Mouse (Mus musculus) heart, adult 2 months (tissue): ENCODE results near the gene Itga3. TPM values are rescaled to one million over a fixed set of nuclear protein-coding genes. Genes with fewer than 3 reads are reported as not detected.

Experiments
- DNase-seq, 2 experiments: peaks; one replicate each; pipeline ENCODE4 v3.0.0; 2021
- H3K27ac ChIP-seq: fragments of 200-600 bp; 2 replicates; pipeline ENCODE4 v1.8.1; 2022
- H3K27me3 ChIP-seq: fragments of 200-500 bp; 2 replicates; pipeline ENCODE4 v1.6.1; 2012; ENCODE audit warnings: mild to moderate bottlenecking, low read length, inconsistent platforms, mixed read lengths; ENCODE audit not compliant: control insufficient read depth, insufficient read depth
- H3K36me3 ChIP-seq: fragments of 200-500 bp; 2 replicates; pipeline ENCODE4 v1.6.1; 2012; ENCODE audit warnings: low read length, inconsistent platforms; ENCODE audit not compliant: control insufficient read depth, insufficient read depth
- H3K4me1 ChIP-seq: fragments of 200-500 bp; 2 replicates; pipeline ENCODE4 v1.6.1; 2011; ENCODE audit warnings: low read length; ENCODE audit not compliant: control insufficient read depth, insufficient read depth
- H3K4me3 ChIP-seq: fragments of 200-600 bp; 2 replicates; pipeline ENCODE4 v1.8.1; 2022
- H3K79me2 ChIP-seq: fragments of 200-500 bp; replicated peaks from 2 replicates; pipeline ENCODE4 v1.6.1; 2012; ENCODE audit warnings: mild to moderate bottlenecking, inconsistent platforms, low read length, moderate library complexity, mixed read lengths; ENCODE audit not compliant: control insufficient read depth, insufficient read depth
- H3K9ac ChIP-seq: fragments of 200-500 bp; 2 replicates; pipeline ENCODE4 v1.6.1; 2012; ENCODE audit warnings: low read depth, mild to moderate bottlenecking, control low read depth, inconsistent platforms, low read length, mixed read lengths
- CTCF ChIP-seq: fragments of 200-600 bp; IDR thresholded peaks from 2 replicates; pipeline ENCODE4 v1.8.1; 2022; ENCODE audit warnings: antibody characterized with exemption, mild to moderate bottlenecking, moderate library complexity
- EP300 ChIP-seq: fragments of 200-500 bp; IDR thresholded peaks from 2 replicates; pipeline ENCODE4 v1.6.1; 2011; ENCODE audit warnings: low read depth, low read length, control low read depth; ENCODE audit not compliant: insufficient read depth
- POLR2A ChIP-seq: fragments of 200-500 bp; IDR thresholded peaks from 2 replicates; pipeline ENCODE4 v1.6.1; 2011; ENCODE audit warnings: mild to moderate bottlenecking, low read depth, low read length, control low read depth; ENCODE audit not compliant: insufficient read depth
- WGBS: fragments of 180-500 bp; shearing (Covaris S2); methylation state at CpG from one replicate; pipeline ENCODE4 v1.1.7; 2018; 5-methylcytosine and 5-hydroxymethylcytosine counted together
- intact Hi-C: fragments of 180-260 bp; cut with DNase I; formaldehyde crosslinking; loops from one replicate; pipeline ENCODE4 v1.15.1; 2025
- polyA plus RNA-seq: library from polyadenylated mRNA; depleted of rRNA; stranded (reverse); fragments of >200 nt; gene quantifications from 2 replicates; pipeline ENCODE4 v1.2.3, GENCODE M21; 2012
- total RNA-seq, 2 experiments: library from RNA; stranded (reverse); gene quantifications; 2 replicates each; pipeline ENCODE4 v1.2.3; 2021

Gene Itga3
- total and polyA plus RNA-seq, 3 experiments, result 10.4 to 11.4 (median 10.6) TPM

DNA sequence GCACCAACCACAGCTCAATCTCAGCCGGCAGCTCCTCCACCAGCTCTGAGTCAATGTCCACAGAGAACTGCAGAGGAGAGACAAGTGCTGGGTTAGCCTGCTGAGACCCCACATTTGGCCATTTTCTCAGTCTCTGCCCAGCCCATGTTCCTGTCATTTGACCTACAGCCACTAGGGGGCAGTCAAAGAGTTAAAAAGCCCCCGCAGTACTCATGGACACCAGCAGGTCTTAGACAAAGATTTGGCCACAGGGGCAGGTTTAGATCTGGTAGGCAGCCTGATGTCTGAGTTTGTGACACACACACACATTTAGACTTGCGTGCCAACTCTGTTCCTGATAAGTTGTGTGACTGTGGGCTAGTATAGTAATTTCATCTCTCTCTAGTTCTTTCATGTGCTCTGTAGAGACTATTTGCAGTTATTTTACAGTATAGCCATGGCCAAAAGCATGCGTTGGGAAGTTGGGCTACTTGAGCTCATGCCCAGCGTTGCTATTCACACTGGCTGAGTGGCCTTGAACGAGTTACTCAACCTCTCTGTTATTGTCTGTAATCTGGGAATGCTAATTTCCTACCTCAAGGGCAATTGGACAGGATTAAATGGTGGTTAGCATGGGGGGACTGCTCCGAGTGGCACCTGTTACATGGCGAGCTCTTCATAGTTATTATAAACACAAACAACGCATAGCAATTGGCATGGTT lies 29.5 kb downstream of the Itga3 start:
- Histone ChIP-seq H3K36me3 (no peaks in the 10 kb centered on the region), H3K27me3 (no peaks in the 10 kb centered on the region), H3K4me1 (no peaks in the 10 kb centered on the region), H3K4me3 (no peak overlapping the region), H3K79me2 (no peaks in the 10 kb centered on the region), H3K27ac (no peak overlapping the region), H3K9ac (no peak overlapping the region)
- no peak for TF ChIP-seq POLR2A
- TF ChIP-seq CTCF, result 0 out of 2 replicates have a peak, but pooled peaks have one; percentile 96
- TF ChIP-seq EP300, result peak; percentile 66; the same call in 1 of the 2 replicates
- intact Hi-C loops, result loop anchor here (1.0 to 10.0 kb wide), 3 partner anchors 29 to 478 kb away; partner anchors contain the start of gene Itga3
- DNase-seq, result peak; percentile 57 to 69
- WGBS, result 51% methylated on average over 9 of the region's 9 CpGs

DNA sequence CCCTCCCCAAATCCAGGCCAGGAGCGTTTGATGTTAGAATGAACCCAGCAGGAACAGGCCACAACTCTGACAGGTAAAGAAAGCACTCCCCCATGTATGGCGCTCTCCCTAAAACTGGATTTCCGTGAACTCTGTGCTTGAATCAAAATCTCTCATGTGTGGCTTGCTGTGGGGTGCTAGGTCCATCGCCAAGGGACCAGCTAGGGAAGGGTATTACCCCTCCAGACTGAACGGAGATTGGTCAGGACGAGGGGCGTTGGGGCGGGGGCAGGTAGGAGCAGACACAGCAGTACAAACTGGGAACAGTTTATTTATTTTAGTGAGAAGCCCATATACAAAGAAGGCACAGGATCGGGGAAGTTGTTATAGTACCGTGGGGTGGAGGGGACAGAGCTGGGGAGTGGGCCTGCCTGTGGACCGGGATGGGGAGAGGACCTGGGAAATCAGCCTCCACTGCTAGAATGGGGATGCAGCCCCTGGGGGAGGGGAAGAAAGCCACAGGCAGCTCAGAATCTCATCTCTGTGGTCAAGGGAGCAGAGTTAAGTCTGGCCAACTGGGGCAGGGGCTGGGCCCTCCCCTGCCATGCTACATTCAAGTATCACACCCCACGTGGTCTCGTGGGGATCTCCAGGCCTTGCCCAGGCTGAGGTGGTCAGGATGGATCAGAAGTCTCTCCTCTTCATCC lies 32.3 kb downstream of the Itga3 start:
- H3K4me3 ChIP-seq, result no peak overlapping the region
- no peak for DNase-seq
- H3K27ac ChIP-seq, result no peak overlapping the region
- TF ChIP-seq CTCF (no peak), POLR2A (no peak), EP300 (no peak)
- H3K4me1 ChIP-seq, result no peaks in the 10 kb centered on the region; the same call in 1 of the 2 replicates
- H3K36me3 ChIP-seq, result no peaks in the 10 kb centered on the region
- H3K27me3 ChIP-seq, result no peaks in the 10 kb centered on the region
- WGBS, result 70% methylated on average over 12 of the region's 13 CpGs
- no peak overlapping the region for H3K9ac ChIP-seq
- intact Hi-C loops, result loop anchor here (5.0 to 10.0 kb wide), 3 partner anchors 107 to 480 kb away; partner anchors contain the start of gene Col1a1
- H3K79me2 ChIP-seq, result no peaks in the 10 kb centered on the region

DNA sequence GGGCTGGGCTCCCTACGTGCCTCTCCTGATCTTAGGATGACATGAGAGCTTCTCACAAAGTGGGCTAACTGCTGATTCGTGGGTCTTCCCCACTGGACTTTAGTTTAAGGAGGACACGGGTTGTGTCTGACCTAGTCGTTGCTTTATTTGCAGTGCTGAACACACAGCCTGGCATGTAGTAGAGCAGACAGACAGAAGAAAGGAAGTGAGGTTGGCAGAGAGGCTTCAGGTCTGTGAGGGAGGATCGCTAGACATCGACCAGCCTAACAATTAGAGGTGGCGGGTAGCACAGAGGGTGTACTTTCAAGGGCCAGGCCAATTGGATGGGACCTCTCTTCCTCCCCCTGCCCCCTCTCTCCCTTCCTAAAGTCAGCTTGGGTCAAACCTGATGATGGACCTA lies 33.0 kb downstream of the Itga3 start:
- H3K9ac ChIP-seq, result no peak overlapping the region
- intact Hi-C loops, result loop anchor here (2.0 to 10.0 kb wide), 4 partner anchors 65 to 481 kb away; partner anchors contain the start of gene Col1a1
- WGBS, result 60% methylated on average over 7 of the region's 7 CpGs
- no peak for DNase-seq
- no peak overlapping the region for H3K4me3 ChIP-seq
- no peak overlapping the region for H3K27ac ChIP-seq
- H3K79me2 ChIP-seq, result peaks cover 1% of the 10 kb centered on the region; the same call in 1 of the 2 replicates
- TF ChIP-seq EP300, result no peak
- no peak for TF ChIP-seq POLR2A
- TF ChIP-seq CTCF, result no peak
- no peaks in the 10 kb centered on the region for H3K36me3 ChIP-seq
- no peaks in the 10 kb centered on the region; the same call in 1 of the 2 replicates for H3K4me1 ChIP-seq
- H3K27me3 ChIP-seq, result no peaks in the 10 kb centered on the region

DNA sequence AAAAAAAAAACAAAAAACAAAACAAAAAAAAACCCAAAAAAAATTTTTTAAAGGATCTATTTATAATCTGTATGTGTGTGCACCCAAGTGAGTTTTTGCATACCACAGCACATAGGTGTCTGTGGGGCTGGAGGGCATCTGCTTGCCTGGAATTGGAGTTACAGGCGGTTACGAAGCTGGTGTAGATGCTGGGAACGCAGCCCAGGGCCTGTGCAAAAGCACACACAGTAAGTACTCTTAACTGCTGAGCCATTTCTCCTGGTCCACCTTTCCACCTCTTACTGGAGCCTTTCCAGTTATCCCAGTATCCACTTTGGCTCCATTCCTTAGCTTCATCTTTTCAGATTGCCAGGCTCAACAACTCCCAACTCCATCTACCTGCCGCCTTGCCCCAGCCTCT lies 33.5 kb downstream of the Itga3 start:
- WGBS, result 92% methylated on average over 4 of the region's 4 CpGs
- H3K36me3 ChIP-seq, result no peaks in the 10 kb centered on the region
- intact Hi-C loops, result loop anchor here (2.0 to 10.0 kb wide), 4 partner anchors 64 to 482 kb away; partner anchors contain the start of gene Col1a1
- no peak overlapping the region for H3K4me3 ChIP-seq
- H3K27ac ChIP-seq, result no peak overlapping the region
- H3K79me2 ChIP-seq, result peaks cover 1% of the 10 kb centered on the region; the same call in 1 of the 2 replicates
- no peaks in the 10 kb centered on the region; the same call in 1 of the 2 replicates for H3K4me1 ChIP-seq
- no peaks in the 10 kb centered on the region for H3K27me3 ChIP-seq
- TF ChIP-seq POLR2A, result no peak
- no peak overlapping the region for H3K9ac ChIP-seq
- no peak for DNase-seq

DNA sequence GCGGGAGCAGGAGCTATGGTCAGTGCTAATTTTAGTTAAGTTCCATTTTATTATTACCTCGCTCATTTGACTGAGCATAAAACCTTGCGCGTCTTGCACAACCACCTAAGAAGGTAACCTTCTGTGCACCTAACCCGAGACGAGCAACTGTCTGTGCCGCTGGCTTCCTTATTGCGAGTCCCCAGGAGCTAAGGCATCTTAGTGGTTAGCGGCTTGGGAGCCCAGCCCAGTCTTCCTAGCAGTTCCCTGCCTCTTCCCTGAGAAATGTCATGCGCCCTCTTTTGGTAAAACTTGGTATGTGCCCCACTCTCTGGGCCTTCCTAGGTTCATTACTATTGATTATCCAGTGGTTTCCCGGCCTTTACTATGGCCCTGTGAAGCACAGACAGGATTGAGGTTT lies 34.5 kb downstream of the Itga3 start:
- no peaks in the 10 kb centered on the region for H3K36me3 ChIP-seq
- no peaks in the 10 kb centered on the region; the same call in 1 of the 2 replicates for H3K4me1 ChIP-seq
- H3K9ac ChIP-seq, result peak overlapping the region; percentile 61
- H3K79me2 ChIP-seq, result peaks cover 1% of the 10 kb centered on the region; the same call in 1 of the 2 replicates
- peak overlapping the region; percentile 98 for H3K27ac ChIP-seq
- H3K4me3 ChIP-seq, result peak overlapping the region; percentile 83
- WGBS, result under 1% methylated on average over 11 of the region's 11 CpGs
- intact Hi-C loops, result loop anchor here (2.0 to 10.0 kb wide), 4 partner anchors 63 to 483 kb away; partner anchors contain the start of gene Col1a1
- no peaks in the 10 kb centered on the region for H3K27me3 ChIP-seq
- DNase-seq, result peak; percentile 83 to 88
- TF ChIP-seq POLR2A, result peak; percentile 87
- peak; percentile 93 for TF ChIP-seq CTCF
- peak; percentile 76 for TF ChIP-seq EP300
